Mouse (Mus musculus): ENCODE data around the gene Os9. TPM values are rescaled to one million over a fixed set of nuclear protein-coding genes. Genes with fewer than 3 reads are reported as not detected.

Gene Os9
- total and polyA plus RNA-seq, 3 experiments = 24.4 to 25.6 (median 25.1) TPM

DNA sequence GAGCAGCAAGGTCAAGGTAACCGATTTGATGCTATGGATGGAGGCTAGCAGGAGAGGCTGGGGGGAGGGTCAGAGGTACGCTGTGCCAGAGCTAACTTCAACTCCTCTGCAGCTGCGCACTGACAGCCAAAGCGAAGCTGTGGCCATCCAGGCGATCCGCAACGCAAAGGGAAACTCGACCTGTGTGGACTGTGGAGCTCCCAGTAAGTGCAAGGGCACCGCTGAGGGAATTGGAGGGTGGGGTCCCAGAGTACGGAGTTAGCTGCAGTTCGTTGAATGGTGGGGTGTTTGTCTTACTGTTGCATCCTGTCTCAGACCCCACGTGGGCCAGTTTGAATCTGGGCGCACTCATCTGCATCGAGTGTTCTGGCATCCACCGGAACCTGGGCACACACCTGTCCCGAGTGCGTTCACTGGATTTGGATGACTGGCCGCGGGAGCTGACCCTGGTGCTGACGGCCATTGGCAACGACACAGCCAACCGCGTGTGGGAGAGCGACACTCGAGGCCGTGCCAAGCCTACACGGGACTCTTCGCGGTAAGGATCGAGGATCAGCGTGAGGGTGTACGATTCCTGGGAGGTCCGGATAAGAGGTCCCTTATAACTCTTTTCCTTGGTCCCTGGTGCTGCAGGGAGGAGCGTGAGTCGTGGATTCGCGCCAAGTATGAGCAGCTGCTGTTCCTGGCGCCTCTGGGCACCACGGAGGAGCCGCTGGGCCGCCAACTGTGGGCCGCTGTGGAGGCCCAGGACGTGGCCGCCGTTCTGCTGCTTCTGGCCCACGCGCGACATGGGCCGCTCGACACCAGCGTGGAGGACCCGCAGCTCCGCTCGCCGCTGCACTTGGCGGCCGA is 30.1 kb downstream of the Os9 start:
- H3K27ac ChIP-seq = no peak overlapping the region
- peak; percentile 36 to 58 for DNase-seq
- H3K9ac ChIP-seq (ENCODE audit: low read depth, low read length) = no peak overlapping the region
- no peaks in the 10 kb centered on the region for H3K4me1 ChIP-seq (ENCODE audit: control insufficient read depth, insufficient read depth, low read length)
- no peak for TF ChIP-seq EP300 (IDR thresholded peaks at IDR 0.05; ENCODE audit: insufficient read depth, low read depth, low read length)
- no peak for TF ChIP-seq CTCF (IDR thresholded peaks at IDR 0.05)
- TF ChIP-seq POLR2A (IDR thresholded peaks at IDR 0.05; ENCODE audit: insufficient read depth, low read depth, low read length) = no peak
- 18% methylated on average over 57 of the region's 57 CpGs for WGBS
- no peaks in the 10 kb centered on the region for H3K36me3 ChIP-seq (ENCODE audit: control insufficient read depth, insufficient read depth, low read length)
- intact Hi-C loops (cut with DNase I) = no loop called here
- H3K4me3 ChIP-seq = no peak overlapping the region
- H3K79me2 ChIP-seq (replicated peaks; ENCODE audit: control insufficient read depth, insufficient read depth, low read length) = no peaks in the 10 kb centered on the region
- H3K27me3 ChIP-seq (ENCODE audit: control insufficient read depth, insufficient read depth, low read length) = peaks cover 14% of the 10 kb centered on the region

DNA sequence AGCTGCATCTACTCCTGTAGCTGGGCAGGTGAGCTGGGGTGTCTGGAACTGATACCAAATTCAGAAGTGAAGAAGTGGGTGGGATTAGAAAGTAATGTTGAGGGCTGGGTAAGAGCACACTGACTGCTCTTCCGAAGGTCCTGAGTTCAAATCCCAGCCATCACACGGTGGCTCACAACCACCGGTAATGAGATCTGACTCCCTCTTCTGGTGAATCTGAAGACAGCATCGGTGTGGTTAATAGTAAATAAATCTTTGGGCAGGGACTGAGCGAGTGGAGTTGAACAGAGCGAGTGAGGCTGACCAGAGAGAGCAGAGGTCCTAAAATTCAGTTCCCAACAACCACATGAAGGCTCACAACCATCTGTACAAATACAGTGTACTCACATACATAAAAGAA is 35.3 kb downstream of the Os9 start:
- no peak for TF ChIP-seq CTCF (IDR thresholded peaks at IDR 0.05)
- TF ChIP-seq POLR2A (IDR thresholded peaks at IDR 0.05; ENCODE audit: insufficient read depth, low read depth, low read length) = no peak
- TF ChIP-seq EP300 (IDR thresholded peaks at IDR 0.05; ENCODE audit: insufficient read depth, low read depth, low read length) = no peak
- no peaks in the 10 kb centered on the region for H3K36me3 ChIP-seq (ENCODE audit: control insufficient read depth, insufficient read depth, low read length)
- no peaks in the 10 kb centered on the region for H3K79me2 ChIP-seq (replicated peaks; ENCODE audit: control insufficient read depth, insufficient read depth, low read length)
- no peak for DNase-seq
- intact Hi-C loops (cut with DNase I) = no loop called here
- H3K4me3 ChIP-seq = no peak overlapping the region
- H3K27ac ChIP-seq = no peak overlapping the region
- 71% methylated on average over 6 of the region's 6 CpGs for WGBS
- H3K27me3 ChIP-seq (ENCODE audit: control insufficient read depth, insufficient read depth, low read length) = peaks cover 2% of the 10 kb centered on the region; the same call in 1 of the 2 replicates
- H3K4me1 ChIP-seq (ENCODE audit: control insufficient read depth, insufficient read depth, low read length) = no peaks in the 10 kb centered on the region
- H3K9ac ChIP-seq (ENCODE audit: low read depth, low read length) = no peak overlapping the region

DNA sequence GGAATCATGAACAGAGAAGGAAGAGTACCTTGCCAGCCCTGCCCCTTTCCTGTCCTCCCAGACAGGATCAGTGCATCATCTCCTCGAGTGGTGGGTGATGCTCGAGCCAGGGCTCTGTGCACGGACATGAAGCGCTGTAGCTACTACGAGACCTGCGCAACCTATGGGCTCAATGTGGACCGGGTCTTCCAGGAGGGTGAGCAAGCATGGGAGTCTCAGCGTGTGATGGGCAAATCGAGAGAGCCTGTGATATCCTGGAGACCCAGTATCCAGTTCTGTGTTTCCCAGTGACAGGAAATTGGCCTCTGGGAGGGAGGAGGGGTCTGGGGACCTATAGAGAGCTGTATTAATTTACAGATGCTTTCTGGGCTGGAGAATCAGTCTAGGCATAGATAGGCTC is 35.9 kb downstream of the Os9 start:
- DNase-seq = no peak
- Histone ChIP-seq H3K27me3 (ENCODE audit: control insufficient read depth, insufficient read depth, low read length) (no peaks in the 10 kb centered on the region), H3K9ac (ENCODE audit: low read depth, low read length) (no peak overlapping the region), H3K4me3 (no peak overlapping the region), H3K4me1 (ENCODE audit: control insufficient read depth, insufficient read depth, low read length) (no peaks in the 10 kb centered on the region), H3K27ac (no peak overlapping the region), H3K36me3 (ENCODE audit: control insufficient read depth, insufficient read depth, low read length) (no peaks in the 10 kb centered on the region), H3K79me2 (replicated peaks; ENCODE audit: control insufficient read depth, insufficient read depth, low read length) (no peaks in the 10 kb centered on the region)
- no peak for TF ChIP-seq CTCF (IDR thresholded peaks at IDR 0.05)
- 71% methylated on average over 9 of the region's 9 CpGs for WGBS
- intact Hi-C loops (cut with DNase I) = no loop called here

DNA sequence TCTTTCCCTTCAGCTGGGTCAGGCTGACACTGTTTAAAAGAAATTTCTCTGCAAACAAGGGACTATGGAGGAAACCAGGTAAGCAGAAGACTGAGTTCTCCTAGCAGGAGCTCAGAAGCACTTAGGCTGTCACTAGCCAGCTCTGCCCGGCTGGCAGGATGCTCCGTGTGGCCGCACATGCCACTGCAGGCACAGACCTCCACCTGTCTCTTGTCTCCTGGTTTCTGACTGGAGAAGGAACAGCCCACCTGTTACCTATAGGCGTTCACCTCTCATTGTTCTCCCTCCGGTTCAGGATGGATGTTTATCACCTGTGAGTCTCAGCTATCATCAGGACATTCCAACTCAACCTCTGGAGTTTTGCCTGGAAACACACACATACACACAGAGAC is 37.0 kb downstream of the Os9 start:
- Histone ChIP-seq H3K4me1 (ENCODE audit: control insufficient read depth, insufficient read depth, low read length) (no peaks in the 10 kb centered on the region), H3K27ac (no peak overlapping the region), H3K4me3 (no peak overlapping the region), H3K36me3 (ENCODE audit: control insufficient read depth, insufficient read depth, low read length) (no peaks in the 10 kb centered on the region), H3K79me2 (replicated peaks; ENCODE audit: control insufficient read depth, insufficient read depth, low read length) (no peaks in the 10 kb centered on the region), H3K27me3 (ENCODE audit: control insufficient read depth, insufficient read depth, low read length) (no peaks in the 10 kb centered on the region; the same call in 1 of the 2 replicates), H3K9ac (ENCODE audit: low read depth, low read length) (no peak overlapping the region)
- no peak for TF ChIP-seq EP300 (IDR thresholded peaks at IDR 0.05; ENCODE audit: insufficient read depth, low read depth, low read length)
- TF ChIP-seq CTCF (IDR thresholded peaks at IDR 0.05) = no peak
- TF ChIP-seq POLR2A (IDR thresholded peaks at IDR 0.05; ENCODE audit: insufficient read depth, low read depth, low read length) = no peak
- intact Hi-C loops (cut with DNase I) = no loop called here
- no peak for DNase-seq
- WGBS = 51% methylated on average over 5 of the region's 5 CpGs

DNA sequence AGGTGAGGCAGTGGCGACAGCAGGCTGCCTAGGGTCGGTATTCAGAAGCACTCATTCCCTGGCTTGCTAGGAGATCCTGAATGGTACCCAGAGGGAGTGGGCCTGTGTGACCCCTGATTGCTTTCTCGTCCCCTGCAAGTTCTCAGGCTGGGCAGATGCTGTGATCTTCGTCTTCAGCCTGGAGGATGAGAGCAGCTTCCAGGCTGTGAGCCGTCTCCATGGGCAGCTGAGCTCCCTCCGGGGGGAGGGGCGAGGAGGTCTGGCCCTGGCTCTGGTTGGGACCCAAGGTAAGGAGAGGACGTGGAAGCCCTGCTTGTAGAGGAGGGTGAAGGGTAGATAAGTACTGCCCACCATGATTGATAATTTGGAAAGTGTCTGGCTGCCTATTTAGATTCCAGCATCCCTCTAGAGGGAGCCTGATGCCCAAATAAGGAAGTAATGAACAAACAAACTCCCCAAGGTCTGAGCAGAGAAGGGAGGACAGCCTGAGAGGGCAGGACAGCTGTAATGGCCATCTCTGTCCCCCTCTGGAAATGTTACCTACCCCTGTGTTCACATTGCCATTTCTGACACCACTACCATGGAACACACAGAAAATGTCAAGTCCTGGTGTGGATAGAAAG is 37.5 kb downstream of the Os9 start:
- 41% methylated on average over 8 of the region's 8 CpGs for WGBS
- no peak overlapping the region for H3K4me3 ChIP-seq
- TF ChIP-seq EP300 (IDR thresholded peaks at IDR 0.05; ENCODE audit: insufficient read depth, low read depth, low read length) (no peak), POLR2A (IDR thresholded peaks at IDR 0.05; ENCODE audit: insufficient read depth, low read depth, low read length) (no peak), CTCF (IDR thresholded peaks at IDR 0.05) (no peak)
- no peaks in the 10 kb centered on the region; the same call in 1 of the 2 replicates for H3K27me3 ChIP-seq (ENCODE audit: control insufficient read depth, insufficient read depth, low read length)
- no peak overlapping the region for H3K27ac ChIP-seq
- H3K79me2 ChIP-seq (replicated peaks; ENCODE audit: control insufficient read depth, insufficient read depth, low read length) = no peaks in the 10 kb centered on the region
- H3K36me3 ChIP-seq (ENCODE audit: control insufficient read depth, insufficient read depth, low read length) = no peaks in the 10 kb centered on the region
- no peak overlapping the region for H3K9ac ChIP-seq (ENCODE audit: low read depth, low read length)
- H3K4me1 ChIP-seq (ENCODE audit: control insufficient read depth, insufficient read depth, low read length) = no peaks in the 10 kb centered on the region
- intact Hi-C loops (cut with DNase I) = no loop called here
- DNase-seq = no peak

DNA sequence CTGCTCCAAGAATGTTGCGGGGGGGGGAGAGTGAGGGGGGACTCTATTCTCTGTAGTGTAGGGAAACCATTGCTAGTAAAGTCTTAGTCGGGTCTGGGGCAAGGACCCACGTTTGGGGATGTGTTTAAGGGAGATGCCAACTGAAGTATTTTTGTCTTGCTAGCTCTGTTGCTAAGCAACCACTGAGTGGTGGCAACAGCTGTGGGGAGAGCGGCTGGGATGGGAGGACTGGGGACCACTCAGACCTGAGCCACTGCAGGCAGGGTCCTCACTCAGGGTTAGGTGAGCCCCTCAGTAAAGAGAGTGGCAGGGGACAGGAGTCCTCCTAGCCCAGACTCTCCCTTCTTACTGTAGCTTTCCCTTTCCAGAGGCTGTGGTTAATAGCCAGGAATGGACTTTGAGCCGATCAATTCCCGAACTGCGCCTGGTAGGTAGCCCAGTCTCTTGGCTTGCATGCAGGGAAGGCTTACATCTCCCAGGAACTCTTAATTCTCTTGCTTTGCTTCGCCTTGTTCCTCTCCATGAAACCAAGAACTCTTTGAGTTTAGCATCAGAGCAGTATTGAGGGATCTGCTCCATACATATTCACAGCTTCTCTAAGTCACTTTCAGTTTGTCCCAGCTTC is 38.8 kb downstream of the Os9 start:
- Histone ChIP-seq H3K27ac (no peak overlapping the region), H3K36me3 (ENCODE audit: control insufficient read depth, insufficient read depth, low read length) (no peaks in the 10 kb centered on the region), H3K9ac (ENCODE audit: low read depth, low read length) (no peak overlapping the region), H3K4me1 (ENCODE audit: control insufficient read depth, insufficient read depth, low read length) (no peaks in the 10 kb centered on the region), H3K79me2 (replicated peaks; ENCODE audit: control insufficient read depth, insufficient read depth, low read length) (no peaks in the 10 kb centered on the region), H3K27me3 (ENCODE audit: control insufficient read depth, insufficient read depth, low read length) (no peaks in the 10 kb centered on the region; the same call in 1 of the 2 replicates), H3K4me3 (no peak overlapping the region)
- DNase-seq = no peak
- TF ChIP-seq CTCF (IDR thresholded peaks at IDR 0.05) (no peak), POLR2A (IDR thresholded peaks at IDR 0.05; ENCODE audit: insufficient read depth, low read depth, low read length) (no peak), EP300 (IDR thresholded peaks at IDR 0.05; ENCODE audit: insufficient read depth, low read depth, low read length) (no peak)
- 29% methylated on average over 8 of the region's 8 CpGs for WGBS
- intact Hi-C loops (cut with DNase I) = no loop called here
